ENCODE assay signal across 22 mouse cellular contexts in genomic region chr3:137932748-137933147, GRCm38 (mm10). TPM values are rescaled to one million over a fixed set of nuclear protein-coding genes. Genes with fewer than 3 reads are reported as not detected.
A peak's percentile ranks its signal among the peaks of the same experiment; 100 is the strongest.
DNase-seq lines count a peak whose midpoint lies in the region; ATAC-seq and TF ChIP-seq lines count a peak whose summit lies in the region.
"Had no signal": no experiment of that assay in that cellular context is flagged by ENCODE, and none has a peak within 500 bp of the region (broad histone marks: within the 10 kb centered on the region; RNA-seq: fewer than 3 reads in every experiment).

No protein-coding gene starts in this region.

- peak; percentile 82 for ATAC-seq in kidney, embryonic 15.5 days (replicated peaks; ENCODE audit: low FRiP score)
- ATAC-seq in neural tube, embryonic 11.5 days (ENCODE audit: insufficient read depth, low FRiP score, low TSS enrichment) = no peak
- ATAC-seq in neural tube, embryonic 15.5 days (ENCODE audit: low FRiP score) = no peak
- peak; percentile 56 for ATAC-seq in intestine, postnatal 0 days
- no peak for ATAC-seq in forebrain, embryonic 15.5 days (replicated peaks)
- ATAC-seq: midbrain, embryonic 16.5 days had no signal

- 0 out of 2 replicates have a peak overlapping the region, but pooled peaks have one; percentile 32 for H3K27ac ChIP-seq in kidney, embryonic 15.5 days
- H3K27ac ChIP-seq in neural tube, embryonic 11.5 days (ENCODE audit: low read depth, low read length) = no peak overlapping the region
- H3K27ac ChIP-seq in neural tube, embryonic 15.5 days (replicated peaks) = no peak overlapping the region
- no peak overlapping the region for H3K27ac ChIP-seq in intestine, postnatal 0 days (ENCODE audit: low read depth, low read length)
- no peak overlapping the region for H3K27ac ChIP-seq in forebrain, embryonic 15.5 days (replicated peaks)
- H3K27ac ChIP-seq: embryonic facial prominence, embryonic 15.5 days; heart, embryonic 13.5 days; hindbrain, embryonic 14.5 days; left cerebral cortex, adult 2 months; stomach, postnatal 0 days had no signal

- no peak for TF ChIP-seq CTCF in intestine, postnatal 0 days (IDR thresholded peaks at IDR 0.05; ENCODE audit: low read depth)

- peaks cover 13% of the 10 kb centered on the region for H3K4me1 ChIP-seq in kidney, embryonic 15.5 days
- H3K4me1 ChIP-seq in neural tube, embryonic 11.5 days (ENCODE audit: control insufficient read depth, insufficient read depth, low read length) = peaks cover 3% of the 10 kb centered on the region; the same call in 1 of the 2 replicates
- H3K4me1 ChIP-seq in neural tube, embryonic 15.5 days = peaks cover 9% of the 10 kb centered on the region; the same call in 1 of the 2 replicates
- no peaks in the 10 kb centered on the region for H3K4me1 ChIP-seq in intestine, postnatal 0 days (replicated peaks; ENCODE audit: control insufficient read depth, insufficient read depth, low read length)
- H3K4me1 ChIP-seq in forebrain, embryonic 15.5 days = no peaks in the 10 kb centered on the region
- H3K4me1 ChIP-seq: embryonic facial prominence, embryonic 15.5 days had no signal

- no peak overlapping the region for H3K9ac ChIP-seq in kidney, embryonic 15.5 days
- H3K9ac ChIP-seq in neural tube, embryonic 11.5 days (ENCODE audit: low read length) = no peak overlapping the region
- no peak overlapping the region for H3K9ac ChIP-seq in neural tube, embryonic 15.5 days (replicated peaks)
- no peak overlapping the region for H3K9ac ChIP-seq in intestine, postnatal 0 days (ENCODE audit: low read depth, low read length)
- no peak overlapping the region for H3K9ac ChIP-seq in forebrain, embryonic 15.5 days (replicated peaks)
- H3K9ac ChIP-seq: embryonic facial prominence, embryonic 15.5 days; heart, embryonic 13.5 days; hindbrain, embryonic 14.5 days had no signal

- peaks cover 39% of the 10 kb centered on the region for H3K36me3 ChIP-seq in kidney, embryonic 15.5 days
- no peaks in the 10 kb centered on the region for H3K36me3 ChIP-seq in neural tube, embryonic 11.5 days (ENCODE audit: control insufficient read depth, insufficient read depth, low read length)
- H3K36me3 ChIP-seq in neural tube, embryonic 15.5 days = peaks cover 23% of the 10 kb centered on the region
- H3K36me3 ChIP-seq in intestine, postnatal 0 days (ENCODE audit: control insufficient read depth, insufficient read depth) = peaks cover 45% of the 10 kb centered on the region
- H3K36me3 ChIP-seq in forebrain, embryonic 15.5 days = peaks cover 22% of the 10 kb centered on the region

- H3K9me3 ChIP-seq in kidney, embryonic 15.5 days (replicated peaks) = no peaks in the 10 kb centered on the region
- H3K9me3 ChIP-seq in neural tube, embryonic 11.5 days (ENCODE audit: control insufficient read depth, low read length) = no peaks in the 10 kb centered on the region
- H3K9me3 ChIP-seq in neural tube, embryonic 15.5 days (replicated peaks) = no peaks in the 10 kb centered on the region
- H3K9me3 ChIP-seq in intestine, postnatal 0 days (ENCODE audit: control insufficient read depth) = no peaks in the 10 kb centered on the region
- no peaks in the 10 kb centered on the region for H3K9me3 ChIP-seq in forebrain, embryonic 15.5 days
- H3K9me3 ChIP-seq: embryonic facial prominence, embryonic 15.5 days; heart, embryonic 13.5 days had no signal

- DNase-seq in kidney, postnatal 10 days = no peak
- DNase-seq in neural tube, embryonic 11.5 days (ENCODE audit: low spot score) = peak; percentile 28
- DNase-seq in cerebellum, adult 18-20 months = no peak
- DNase-seq: adrenal gland, postnatal 25 days; cerebellum, adult 2 months; cerebellum, postnatal 36 days; heart, adult 11 months; heart, postnatal 36 days; left cerebral cortex, postnatal 4 days; liver; right cerebral cortex, postnatal 25 days; thymus, postnatal 14 days had no signal

- H3K4me3 ChIP-seq in kidney, embryonic 15.5 days (replicated peaks) = no peak overlapping the region
- H3K4me3 ChIP-seq in neural tube, embryonic 11.5 days (ENCODE audit: low read depth, low read length) = no peak overlapping the region
- H3K4me3 ChIP-seq in neural tube, embryonic 15.5 days (replicated peaks) = no peak overlapping the region
- no peak overlapping the region for H3K4me3 ChIP-seq in intestine, postnatal 0 days (ENCODE audit: low read depth, low read length)
- no peak overlapping the region for H3K4me3 ChIP-seq in forebrain, embryonic 15.5 days
- H3K4me3 ChIP-seq: embryonic facial prominence, embryonic 15.5 days; heart, embryonic 13.5 days; left cerebral cortex, adult 2 months had no signal

- no peak overlapping the region for H3K4me2 ChIP-seq in kidney, embryonic 15.5 days
- no peak overlapping the region for H3K4me2 ChIP-seq in neural tube, embryonic 11.5 days (ENCODE audit: low read depth)
- no peak overlapping the region for H3K4me2 ChIP-seq in neural tube, embryonic 15.5 days
- no peak overlapping the region for H3K4me2 ChIP-seq in intestine, postnatal 0 days (replicated peaks; ENCODE audit: low read depth)
- H3K4me2 ChIP-seq in forebrain, embryonic 15.5 days (replicated peaks) = no peak overlapping the region
- H3K4me2 ChIP-seq: embryonic facial prominence, embryonic 15.5 days; heart, embryonic 13.5 days; hindbrain, embryonic 14.5 days had no signal

- 18% methylated on average over 7 of the region's 7 CpGs for WGBS in kidney, embryonic 15.5 days
- 63% methylated on average over 7 of the region's 7 CpGs for WGBS in neural tube, embryonic 11.5 days
- 80% methylated on average over 7 of the region's 7 CpGs for WGBS in neural tube, embryonic 15.5 days
- WGBS in intestine, postnatal 0 days = 37% methylated on average over 7 of the region's 7 CpGs
- WGBS in forebrain, embryonic 15.5 days = 81% methylated on average over 7 of the region's 7 CpGs

- no peaks in the 10 kb centered on the region for H3K27me3 ChIP-seq in kidney, embryonic 15.5 days
- no peaks in the 10 kb centered on the region for H3K27me3 ChIP-seq in neural tube, embryonic 11.5 days (ENCODE audit: control insufficient read depth, insufficient read depth, low read length)
- H3K27me3 ChIP-seq in neural tube, embryonic 15.5 days (replicated peaks) = no peaks in the 10 kb centered on the region
- no peaks in the 10 kb centered on the region for H3K27me3 ChIP-seq in intestine, postnatal 0 days (replicated peaks; ENCODE audit: control insufficient read depth, insufficient read depth, low read length)
- H3K27me3 ChIP-seq in forebrain, embryonic 15.5 days = no peaks in the 10 kb centered on the region
- H3K27me3 ChIP-seq: embryonic facial prominence, embryonic 15.5 days; heart, embryonic 13.5 days had no signal

RNA-seq across cellular contexts. Expression of gene Lamtor3, which starts 14.4 kb away (rescaled TPM):
- polyA plus RNA-seq in kidney, embryonic 15.5 days (2015; fragmentation: Nextera tagmentation; extraction: Ambion mirVana) = 111 and 113 TPM in 2 replicates
- polyA plus RNA-seq in neural tube, embryonic 11.5 days (2014; fragmentation: Nextera tagmentation; extraction: Ambion mirVana) = 94.8 and 97.7 TPM in 2 replicates
- 128 and 132 TPM in 2 replicates for polyA plus RNA-seq in neural tube, embryonic 15.5 days (2015; fragmentation: Nextera tagmentation; extraction: Ambion mirVana)
- 156 and 160 TPM in 2 replicates for polyA plus RNA-seq in intestine, postnatal 0 days (2015; fragmentation: Nextera tagmentation; extraction: Ambion mirVana)
- polyA plus RNA-seq in forebrain, embryonic 15.5 days (2015; fragmentation: Nextera tagmentation; extraction: Ambion mirVana) = 136 and 138 TPM in 2 replicates

RNA-seq across cellular contexts. Expression of gene Dapp1, which starts 48.6 kb away (rescaled TPM):
- 9.2 and 9.8 TPM in 2 replicates for polyA plus RNA-seq in kidney, embryonic 15.5 days (2015; fragmentation: Nextera tagmentation; extraction: Ambion mirVana)
- polyA plus RNA-seq in neural tube, embryonic 11.5 days (2014; fragmentation: Nextera tagmentation; extraction: Ambion mirVana) = 1.6 and 2.6 TPM in 2 replicates
- 1.5 and 7.7 TPM in 2 replicates for polyA plus RNA-seq in neural tube, embryonic 15.5 days (2015; fragmentation: Nextera tagmentation; extraction: Ambion mirVana)
- polyA plus RNA-seq in intestine, postnatal 0 days (2015; fragmentation: Nextera tagmentation; extraction: Ambion mirVana) = 70.6 and 71.2 TPM in 2 replicates
- polyA plus RNA-seq in forebrain, embryonic 15.5 days (2015; fragmentation: Nextera tagmentation; extraction: Ambion mirVana) = 3.7 and 4.3 TPM in 2 replicates

Comparison
In these comparisons a context has a peak if more than half of its experiments do, and no peak if none do; other contexts are left out.
1. ATAC-seq: peak in kidney, embryonic 15.5 days (single experiment) and intestine, postnatal 0 days (single experiment); none in neural tube, embryonic 11.5 days (single experiment), neural tube, embryonic 15.5 days (single experiment) and forebrain, embryonic 15.5 days (single experiment).